Mouse (Mus musculus) stomach, postnatal 0 days (tissue): ENCODE measurements around the gene Cog2. TPM values are rescaled to one million over a fixed set of nuclear protein-coding genes. Genes with fewer than 3 reads are reported as not detected.
A peak's percentile ranks its signal among the peaks of the same experiment; 100 is the strongest.

Experiments used
- ATAC-seq: fragments of 200-750 bp; cut with Nextera tagmentation; 2 replicates; pipeline ENCODE4 v1.8.0; 2017; ENCODE audit not compliant: low FRiP score, low TSS enrichment
- DNase-seq: peaks from one replicate; pipeline ENCODE4 v3.0.0-alpha.2; 2016; ENCODE audit warnings: low spot score
- H3K27ac ChIP-seq: fragments of 300-500 bp; sonication (generic); replicated peaks from 2 replicates; pipeline ENCODE4 v1.5.1; 2014; ENCODE audit warnings: mild to moderate bottlenecking, control low read depth
- H3K27me3 ChIP-seq: fragments of 300-500 bp; sonication (generic); 2 replicates; pipeline ENCODE4 v1.6.1; 2014; ENCODE audit warnings: low read length; ENCODE audit not compliant: control insufficient read depth, insufficient read depth
- H3K36me3 ChIP-seq: fragments of 300-500 bp; sonication (generic); 2 replicates; pipeline ENCODE4 v1.6.1; 2014; ENCODE audit warnings: low read length, mixed read lengths; ENCODE audit not compliant: control insufficient read depth, insufficient read depth
- H3K4me1 ChIP-seq: fragments of 300-500 bp; sonication (generic); replicated peaks from 2 replicates; pipeline ENCODE4 v1.6.1; 2014; ENCODE audit warnings: antibody characterized with exemption; ENCODE audit not compliant: control insufficient read depth, insufficient read depth
- H3K4me2 ChIP-seq: fragments of 300-500 bp; sonication (generic); replicated peaks from 2 replicates; pipeline ENCODE4 v1.6.1; 2014; ENCODE audit warnings: low read depth, mild to moderate bottlenecking, control low read depth, moderate library complexity
- H3K4me3 ChIP-seq: fragments of 300-500 bp; sonication (generic); 2 replicates; pipeline ENCODE4 v1.5.1; 2014; ENCODE audit warnings: low read depth, low read length, control low read depth
- H3K9ac ChIP-seq: fragments of 300-500 bp; sonication (generic); 2 replicates; pipeline ENCODE4 v1.6.1; 2014; ENCODE audit warnings: mild to moderate bottlenecking, low read length, control low read depth, mixed read lengths
- H3K9me3 ChIP-seq: fragments of 300-500 bp; sonication (generic); 2 replicates; pipeline ENCODE4 v1.6.1; 2016; ENCODE audit warnings: low read length; ENCODE audit not compliant: control insufficient read depth
- CTCF ChIP-seq: IDR thresholded peaks from 2 replicates; pipeline ENCODE4 v1.5.1; 2016; ENCODE audit warnings: antibody characterized with exemption, low read depth, mild to moderate bottlenecking, moderate library complexity
- EP300 ChIP-seq: optimal IDR thresholded peaks from 2 replicates; pipeline ENCODE3; 2016; ENCODE audit warnings: antibody characterized with exemption
- WGBS: fragments of 180-500 bp; shearing (Covaris S2); extraction: QIAGEN DNeasy Blood & Tissue Kit; methylation state at CpG from one replicate; pipeline ENCODE4 v1.1.7; 2014; 5-methylcytosine and 5-hydroxymethylcytosine counted together
- polyA plus RNA-seq: library from polyadenylated mRNA; unstranded; fragments of >200 nt; fragmentation: Nextera tagmentation; extraction: Ambion mirVana; gene quantifications from 2 replicates; pipeline ENCODE4 v1.2.1, GENCODE M21; 2015

The Cog2 gene
- polyA plus RNA-seq, 1 experiment from 2014 or later, result 23.3 TPM

DNA sequence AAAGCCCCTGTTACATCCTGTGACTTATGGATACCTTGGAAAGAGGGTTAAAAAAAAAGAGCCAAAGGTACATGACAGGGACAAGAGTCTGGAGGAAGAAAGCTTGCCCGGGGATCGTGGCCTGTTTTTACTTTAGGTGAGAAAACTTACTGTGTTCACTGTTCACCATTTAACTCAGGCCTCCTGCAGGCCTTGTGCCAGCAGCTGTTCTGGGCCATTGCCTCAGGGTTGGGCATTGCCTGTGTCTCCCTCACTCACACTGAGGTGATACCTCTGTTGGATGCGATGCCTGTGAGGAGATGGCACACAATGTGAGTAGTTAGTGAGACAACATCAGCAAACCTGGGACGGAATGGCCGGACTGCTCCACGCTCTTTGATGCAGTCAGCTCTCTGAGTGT, 1.4 kb downstream of the Cog2 start:
- 84% methylated on average over 6 of the region's 6 CpGs for WGBS
- Histone ChIP-seq H3K9me3 (no peaks in the 10 kb centered on the region), H3K4me2 (peak overlapping the region; percentile 60), H3K27me3 (no peaks in the 10 kb centered on the region), H3K4me1 (peaks cover 5% of the 10 kb centered on the region; the same call in 1 of the 2 replicates), H3K9ac (peak overlapping the region; percentile 84), H3K4me3 (peak overlapping the region; percentile 75), H3K27ac (no peak overlapping the region), H3K36me3 (peaks cover 8% of the 10 kb centered on the region; the same call in 1 of the 2 replicates)
- DNase-seq (no peak), ATAC-seq (no peak)
- no peak for TF ChIP-seq CTCF
- no peak for TF ChIP-seq EP300

DNA sequence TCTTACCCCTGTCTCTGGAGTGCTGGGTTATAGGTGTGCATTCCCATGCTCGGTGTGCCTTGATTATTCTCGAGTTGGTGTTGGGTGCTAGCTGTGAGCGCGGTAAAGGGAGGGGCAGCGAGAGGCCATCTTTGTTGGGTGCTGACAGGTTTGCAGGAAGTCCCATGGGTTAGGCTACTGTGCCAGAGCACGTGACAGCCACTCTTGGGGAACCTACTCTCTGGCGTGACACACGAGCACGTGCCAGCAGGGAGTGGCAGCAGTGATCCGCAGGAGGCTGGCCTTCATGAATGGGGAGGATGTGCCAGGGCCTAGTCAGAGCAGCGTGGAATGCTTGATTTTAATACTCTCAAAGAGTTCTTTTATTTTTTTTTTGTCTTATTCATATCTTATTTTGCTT, 5.7 kb downstream of the Cog2 start:
- Histone ChIP-seq H3K27ac (no peak overlapping the region), H3K27me3 (no peaks in the 10 kb centered on the region), H3K36me3 (peaks cover 19% of the 10 kb centered on the region; the same call in 1 of the 2 replicates)

DNA sequence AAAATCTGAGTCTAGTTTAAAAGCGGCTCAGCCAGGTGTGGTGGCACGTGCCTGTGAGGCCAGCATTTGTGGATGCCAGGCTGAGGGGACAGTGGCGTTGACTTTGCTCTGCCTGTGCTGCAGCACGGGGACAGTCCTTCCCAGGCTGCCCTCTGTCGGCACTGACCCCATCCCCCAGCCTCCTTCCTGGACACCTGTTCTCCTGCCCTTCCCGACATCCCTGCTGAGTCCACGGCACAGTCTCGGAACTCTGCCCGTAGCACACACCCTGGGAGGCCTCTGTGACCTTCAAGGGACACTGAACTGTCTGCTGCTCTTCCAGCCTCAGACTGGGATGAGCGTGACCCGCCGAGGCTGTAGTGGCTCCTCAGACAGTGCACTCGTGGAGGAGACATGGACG, 9.5 kb downstream of the Cog2 start:
- H3K36me3 ChIP-seq, result peaks cover 27% of the 10 kb centered on the region
- no peak overlapping the region for H3K4me2 ChIP-seq
- no peaks in the 10 kb centered on the region for H3K9me3 ChIP-seq
- H3K27ac ChIP-seq, result no peak overlapping the region
- TF ChIP-seq CTCF, result no peak
- TF ChIP-seq EP300, result no peak
- 83% methylated on average over 14 of the region's 14 CpGs for WGBS
- no peaks in the 10 kb centered on the region for H3K4me1 ChIP-seq
- no peak overlapping the region for H3K9ac ChIP-seq
- ATAC-seq (no peak), DNase-seq (no peak)
- no peaks in the 10 kb centered on the region for H3K27me3 ChIP-seq
- no peak overlapping the region for H3K4me3 ChIP-seq

More for the DNA sequence above, 5.7 kb downstream of the Cog2 start:
- H3K4me2 ChIP-seq, result no peak overlapping the region
- H3K4me1 ChIP-seq, result peaks cover 5% of the 10 kb centered on the region; the same call in 1 of the 2 replicates
- ATAC-seq (no peak), DNase-seq (no peak)
- 93% methylated on average over 11 of the region's 11 CpGs for WGBS
- no peaks in the 10 kb centered on the region for H3K9me3 ChIP-seq
- no peak overlapping the region for H3K4me3 ChIP-seq
- no peak for TF ChIP-seq EP300
- TF ChIP-seq CTCF, result no peak
- no peak overlapping the region for H3K9ac ChIP-seq

DNA sequence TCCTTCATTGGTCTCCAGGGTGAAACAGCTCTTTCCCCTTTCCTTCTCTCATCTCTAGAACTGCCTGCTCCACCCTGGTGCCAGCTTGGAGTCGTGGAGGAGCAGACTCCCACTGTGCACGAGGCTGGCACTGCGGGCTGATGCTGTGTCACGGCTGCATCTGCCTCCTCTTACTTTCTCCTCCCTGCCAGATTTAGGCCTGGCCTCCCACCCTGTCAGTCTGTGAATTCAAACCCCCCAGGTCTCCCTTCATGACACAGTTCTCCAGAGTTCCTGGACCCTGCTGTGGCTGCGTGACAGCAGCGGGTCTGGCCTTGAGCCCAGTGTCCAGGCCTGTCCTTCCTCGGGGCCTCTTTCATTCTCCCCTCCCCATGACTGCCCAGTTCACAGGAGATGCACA, 10.0 kb downstream of the Cog2 start:
- no peaks in the 10 kb centered on the region for H3K27me3 ChIP-seq
- no peak overlapping the region for H3K4me2 ChIP-seq
- no peaks in the 10 kb centered on the region for H3K9me3 ChIP-seq
- 85% methylated on average over 7 of the region's 7 CpGs for WGBS
- ATAC-seq (no peak), DNase-seq (no peak)
- H3K27ac ChIP-seq, result no peak overlapping the region
- no peak overlapping the region for H3K4me3 ChIP-seq
- no peak overlapping the region for H3K9ac ChIP-seq
- TF ChIP-seq EP300 (no peak), CTCF (no peak)
- peaks cover 27% of the 10 kb centered on the region for H3K36me3 ChIP-seq
- no peaks in the 10 kb centered on the region for H3K4me1 ChIP-seq

DNA sequence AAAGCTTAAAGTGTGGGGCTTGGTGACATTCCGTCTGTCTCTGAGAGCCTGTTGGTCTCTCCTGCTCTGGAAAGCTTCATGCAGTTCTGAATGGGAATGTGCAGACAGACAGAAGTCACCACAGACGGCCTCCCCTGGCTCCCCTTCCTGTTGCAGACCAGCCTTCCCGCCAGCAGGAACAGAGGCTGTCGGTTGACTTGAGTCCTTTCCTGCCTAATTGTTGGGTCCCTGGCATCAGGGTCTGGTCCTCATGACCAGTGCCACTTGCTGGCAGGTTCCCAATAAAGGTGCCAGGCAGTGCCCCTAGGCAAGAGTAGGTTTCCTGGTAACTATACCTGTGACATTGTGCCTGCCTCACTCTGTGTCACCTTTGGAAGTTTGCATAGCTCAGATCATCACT, 10.4 kb downstream of the Cog2 start:
- ATAC-seq, result no peak
- peaks cover 26% of the 10 kb centered on the region for H3K36me3 ChIP-seq

DNA sequence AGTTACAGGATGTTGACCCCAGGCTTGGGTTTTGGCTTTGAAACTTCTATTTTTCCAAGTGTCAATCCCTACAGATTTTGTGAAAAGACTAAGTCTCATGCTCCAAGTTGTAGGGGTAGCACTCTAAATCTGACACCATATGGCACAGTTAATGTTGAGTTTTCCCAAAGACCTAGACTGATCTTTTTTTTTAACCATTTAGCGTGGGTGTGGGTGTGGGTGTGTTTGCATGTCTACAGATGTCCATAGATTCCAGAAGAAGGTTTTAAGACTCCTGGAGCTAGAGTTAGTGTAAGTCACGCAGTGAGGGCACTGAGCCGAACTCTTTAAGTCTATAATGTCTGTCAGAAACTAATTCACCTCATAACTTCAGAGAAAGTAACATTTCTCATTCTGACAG, 12.1 kb downstream of the Cog2 start:
- H3K27ac ChIP-seq, result no peak overlapping the region
- WGBS, result 85% methylated on average over 3 of the region's 3 CpGs
- DNase-seq, result no peak
- TF ChIP-seq CTCF, result no peak
- no peak for ATAC-seq
- peaks cover 16% of the 10 kb centered on the region for H3K36me3 ChIP-seq
- no peak overlapping the region for H3K4me3 ChIP-seq
- H3K4me1 ChIP-seq, result no peaks in the 10 kb centered on the region
- H3K4me2 ChIP-seq, result no peak overlapping the region
- H3K9me3 ChIP-seq, result no peaks in the 10 kb centered on the region
- H3K9ac ChIP-seq, result no peak overlapping the region
- no peaks in the 10 kb centered on the region for H3K27me3 ChIP-seq

More for the DNA sequence above, 10.4 kb downstream of the Cog2 start:
- no peaks in the 10 kb centered on the region for H3K9me3 ChIP-seq
- no peak for TF ChIP-seq EP300
- no peak for TF ChIP-seq CTCF
- H3K4me3 ChIP-seq, result no peak overlapping the region
- H3K4me2 ChIP-seq, result no peak overlapping the region
- no peak overlapping the region for H3K27ac ChIP-seq
- H3K27me3 ChIP-seq, result no peaks in the 10 kb centered on the region
- no peak overlapping the region for H3K9ac ChIP-seq
- 86% methylated on average over 4 of the region's 4 CpGs for WGBS
- H3K4me1 ChIP-seq, result no peaks in the 10 kb centered on the region
- no peak for DNase-seq
